Mouse (Mus musculus): Measurements from ENCODE around the gene Rpa2. TPM values are rescaled to one million over a fixed set of nuclear protein-coding genes. Genes with fewer than 3 reads are reported as not detected.

Gene Rpa2
- total RNA-seq (2023): 10 to 100 TPM; 30.1 to 41.2 TPM

GRCm38 (mm10) chr4:132767914-132768876, at the start of gene Rpa2:
Gene Rpa2 (plus strand): TSS chr4:132768332.

GRCm38 (mm10) chr4:132732148-132732684, 35.9 kb upstream of the Rpa2 start, which contains the start of gene Xkr8:
Gene Xkr8 (minus strand): TSS chr4:132732546.

GRCm38 (mm10) chr4:132756974-132757373, 11.2 kb upstream of the Rpa2 start, which contains the start of gene Smpdl3b:
Gene Smpdl3b (minus strand): TSS chr4:132757252.

GRCm38 (mm10) chr4:132796196-132796886, 28.2 kb downstream of the Rpa2 start, which contains the start of gene Themis2:
Gene Themis2 (minus strand): TSS chr4:132796387.

Other genes starting within 250 kb of the Rpa2 start
- gene Atpif1, start 234.7 kb upstream of the Rpa2 start, total RNA-seq (2023): 100 to 1,000 TPM; 183 to 206 TPM
- gene Dnajc8, start 232.8 kb upstream of the Rpa2 start, total RNA-seq (2023): 10 to 100 TPM; 62.6 to 68.7 TPM
- gene Ptafr, start 204.3 kb upstream of the Rpa2 start, total RNA-seq (2023): 10 to 100 TPM; 50.7 to 58.3 TPM
- gene Eya3, start 129.3 kb upstream of the Rpa2 start, total RNA-seq (2023): 10 to 100 TPM; 30.5 to 37.3 TPM
- 1 to 10 TPM; 3.9 to 4.6 TPM for gene Xkr8, start 35.8 kb upstream of the Rpa2 start, total RNA-seq (2023)
- 1 to 10 TPM; 1.5 to 2.3 TPM for gene Smpdl3b, start 11.1 kb upstream of the Rpa2 start, total RNA-seq (2023)
- gene Themis2, start 28.1 kb downstream of the Rpa2 start, total RNA-seq (2023): 100 to 1,000 TPM; 101 to 144 TPM
- gene Ppp1r8, start 74.8 kb downstream of the Rpa2 start, total RNA-seq (2023): 10 to 100 TPM; 23.3 to 27.0 TPM
- 10 to 100 TPM; 18.9 to 21.4 TPM for gene Stx12, start 116.2 kb downstream of the Rpa2 start, total RNA-seq (2023)
- gene Fam76a, start 154.2 kb downstream of the Rpa2 start, total RNA-seq (2023): 10 to 100 TPM; 24.4 to 30.4 TPM
- 100 to 1,000 TPM; 268 to 295 TPM for gene Fgr, start 205.8 kb downstream of the Rpa2 start, total RNA-seq (2023)
- gene Ahdc1, start 242.9 kb downstream of the Rpa2 start, total RNA-seq (2023): 1 to 10 TPM; 6.4 to 7.8 TPM